Mouse (Mus musculus) stomach, embryonic 15.5 days (tissue): ENCODE data around the gene Fam180a. TPM values are rescaled to one million over a fixed set of nuclear protein-coding genes. Genes with fewer than 3 reads are reported as not detected.
"Not testable (repeated sequence)": the region's sequence is repeated elsewhere in the genome, so short reads cannot be mapped to it uniquely, and the experiment has no call there.

Experiments
- ATAC-seq: fragments of 200-750 bp; cut with Nextera tagmentation; 2 replicates; pipeline ENCODE4 v1.8.0; 2017; ENCODE audit warnings: low read depth, moderate number of reproducible peaks, moderate TSS enrichment; ENCODE audit not compliant: insufficient read depth, low FRiP score
- H3K27ac ChIP-seq: fragments of 300-500 bp; sonication (generic); 2 replicates; pipeline ENCODE4 v1.5.1; 2015; ENCODE audit warnings: mild to moderate bottlenecking, inconsistent platforms
- H3K27me3 ChIP-seq: fragments of 300-500 bp; sonication (generic); replicated peaks from 2 replicates; pipeline ENCODE4 v1.6.1; 2015; ENCODE audit warnings: inconsistent platforms
- H3K36me3 ChIP-seq: fragments of 300-500 bp; sonication (generic); 2 replicates; pipeline ENCODE4 v1.6.1; 2015; ENCODE audit warnings: inconsistent platforms
- H3K4me1 ChIP-seq: fragments of 300-500 bp; sonication (generic); 2 replicates; pipeline ENCODE4 v1.6.1; 2015; ENCODE audit warnings: inconsistent platforms
- H3K4me2 ChIP-seq: fragments of 300-500 bp; sonication (generic); 2 replicates; pipeline ENCODE4 v1.6.1; 2015; ENCODE audit warnings: mild to moderate bottlenecking, inconsistent platforms
- H3K4me3 ChIP-seq: fragments of 300-500 bp; sonication (generic); replicated peaks from 2 replicates; pipeline ENCODE4 v1.5.1; 2015; ENCODE audit warnings: inconsistent platforms
- H3K9ac ChIP-seq: fragments of 300-500 bp; sonication (generic); 2 replicates; pipeline ENCODE4 v1.6.1; 2015; ENCODE audit warnings: inconsistent platforms
- H3K9me3 ChIP-seq: fragments of 300-500 bp; sonication (generic); 2 replicates; pipeline ENCODE4 v1.6.1; 2016; ENCODE audit warnings: inconsistent platforms
- WGBS: fragments of 180-500 bp; shearing (Covaris S2); methylation state at CpG from one replicate; pipeline ENCODE4 v1.1.7; 2015; 5-methylcytosine and 5-hydroxymethylcytosine counted together
- polyA plus RNA-seq: library from polyadenylated mRNA; unstranded; fragments of >200 nt; fragmentation: Nextera tagmentation; extraction: Ambion mirVana; gene quantifications from 2 replicates; pipeline ENCODE4 v1.2.1, GENCODE M21; 2015

Fam180a gene
- polyA plus RNA-seq: 1.3 and 2.4 TPM in 2 replicates

GRCm38 (mm10) chr6:35326111-35326515 lies at the start of gene Fam180a:
Fam180a (minus strand) TSS chr6:35326141.
- H3K9me3 ChIP-seq: no peaks in the 10 kb centered on the region
- ATAC-seq: peak; percentile 50; the same call in 1 of the 2 replicates
- H3K36me3 ChIP-seq: no peaks in the 10 kb centered on the region
- 47% methylated on average over 9 of the region's 9 CpGs for WGBS
- H3K4me2 ChIP-seq: no peak within 1 kb of the TSS
- H3K9ac ChIP-seq: no peak within 1 kb of the TSS
- no peaks in the 10 kb centered on the region for H3K27me3 ChIP-seq
- H3K27ac ChIP-seq: 0 out of 2 replicates have a peak within 1 kb of the TSS, but pooled peaks have one; percentile 17
- no peak within 1 kb of the TSS for H3K4me3 ChIP-seq
- no peaks in the 10 kb centered on the region for H3K4me1 ChIP-seq

- Histone ChIP-seq H3K4me1 (no peaks in the 10 kb centered on the region), H3K9ac (no peak overlapping the region), H3K4me3 (no peak overlapping the region), H3K4me2 (no peak overlapping the region), H3K27me3 (no peaks in the 10 kb centered on the region), H3K27ac (no peak overlapping the region), H3K36me3 (no peaks in the 10 kb centered on the region), H3K9me3 (no peaks in the 10 kb centered on the region)
- WGBS: 81% methylated on average over 10 of the region's 10 CpGs
- no peak for ATAC-seq
Observed at GRCm38 (mm10) chr6:35374052-35374451, 48.1 kb upstream of the Fam180a start.

- H3K9me3 ChIP-seq: no peaks in the 10 kb centered on the region
- ATAC-seq: no peak
- H3K27ac ChIP-seq: no peak overlapping the region
- WGBS: 93% methylated on average over 7 of the region's 7 CpGs
- H3K9ac ChIP-seq: no peak overlapping the region
- no peak overlapping the region for H3K4me3 ChIP-seq
- H3K27me3 ChIP-seq: no peaks in the 10 kb centered on the region
- H3K4me2 ChIP-seq: no peak overlapping the region
- H3K4me1 ChIP-seq: no peaks in the 10 kb centered on the region
- no peaks in the 10 kb centered on the region for H3K36me3 ChIP-seq
Observed at GRCm38 (mm10) chr6:35370356-35370755, 44.4 kb upstream of the Fam180a start.

- H3K27me3 ChIP-seq, H3K4me2 ChIP-seq, H3K4me1 ChIP-seq, H3K9ac ChIP-seq, H3K36me3 ChIP-seq, ATAC-seq, H3K4me3 ChIP-seq, H3K9me3 ChIP-seq, H3K27ac ChIP-seq: not testable (repeated sequence)
- WGBS: 79% methylated on average over 18 of the region's 18 CpGs
Observed at GRCm38 (mm10) chr6:35369578-35370282, 43.8 kb upstream of the Fam180a start.

- no peaks in the 10 kb centered on the region for H3K36me3 ChIP-seq
- H3K9ac ChIP-seq: no peak overlapping the region
- H3K4me3 ChIP-seq: no peak overlapping the region
- H3K4me2 ChIP-seq: no peak overlapping the region
- 55% methylated on average over 9 of the region's 9 CpGs for WGBS
- no peaks in the 10 kb centered on the region for H3K4me1 ChIP-seq
- H3K27ac ChIP-seq: no peak overlapping the region
- H3K27me3 ChIP-seq: no peaks in the 10 kb centered on the region
- H3K9me3 ChIP-seq: no peaks in the 10 kb centered on the region
- no peak for ATAC-seq
Observed at GRCm38 (mm10) chr6:35362596-35362995, 36.7 kb upstream of the Fam180a start.

GRCm38 (mm10) chr6:35355320-35355719 lies 29.4 kb upstream of the Fam180a start:
- Histone ChIP-seq H3K9ac (no peak overlapping the region), H3K36me3 (no peaks in the 10 kb centered on the region), H3K4me1 (peaks cover 9% of the 10 kb centered on the region; the same call in 1 of the 2 replicates), H3K9me3 (no peaks in the 10 kb centered on the region), H3K4me3 (no peak overlapping the region), H3K4me2 (no peak overlapping the region), H3K27ac (no peak overlapping the region), H3K27me3 (no peaks in the 10 kb centered on the region)
- WGBS: 88% methylated on average over 3 of the region's 3 CpGs
- ATAC-seq: no peak

- peaks cover 9% of the 10 kb centered on the region; the same call in 1 of the 2 replicates for H3K4me1 ChIP-seq
- no peak overlapping the region for H3K9ac ChIP-seq
- H3K4me2 ChIP-seq: no peak overlapping the region
- no peaks in the 10 kb centered on the region for H3K36me3 ChIP-seq
- no peaks in the 10 kb centered on the region for H3K9me3 ChIP-seq
- ATAC-seq: no peak
- H3K27me3 ChIP-seq: no peaks in the 10 kb centered on the region
- WGBS: 26% methylated on average over 6 of the region's 6 CpGs
- H3K27ac ChIP-seq: no peak overlapping the region
- H3K4me3 ChIP-seq: no peak overlapping the region
Observed at GRCm38 (mm10) chr6:35354622-35354998, 28.7 kb upstream of the Fam180a start.

GRCm38 (mm10) chr6:35353846-35354621 lies 28.1 kb upstream of the Fam180a start:
- H3K27ac ChIP-seq: no peak overlapping the region
- WGBS: 26% methylated on average over 15 of the region's 18 CpGs
- ATAC-seq: no peak

GRCm38 (mm10) chr6:35353416-35353815 lies 27.5 kb upstream of the Fam180a start:
- ATAC-seq: no peak
- no peak overlapping the region for H3K4me2 ChIP-seq
- no peak overlapping the region for H3K4me3 ChIP-seq
- H3K36me3 ChIP-seq: no peaks in the 10 kb centered on the region
- WGBS: 75% methylated on average over 5 of the region's 5 CpGs
- peaks cover 9% of the 10 kb centered on the region; the same call in 1 of the 2 replicates for H3K4me1 ChIP-seq
- H3K9ac ChIP-seq: no peak overlapping the region
- H3K9me3 ChIP-seq: no peaks in the 10 kb centered on the region
- H3K27ac ChIP-seq: no peak overlapping the region
- no peaks in the 10 kb centered on the region for H3K27me3 ChIP-seq

More at GRCm38 (mm10) chr6:35353846-35354621, 28.1 kb upstream of the Fam180a start:
- H3K4me3 ChIP-seq: no peak overlapping the region
- H3K4me1 ChIP-seq: peaks cover 9% of the 10 kb centered on the region; the same call in 1 of the 2 replicates
- H3K4me2 ChIP-seq: 0 out of 2 replicates have a peak overlapping the region, but pooled peaks have one; percentile 0
- H3K36me3 ChIP-seq: no peaks in the 10 kb centered on the region
- no peaks in the 10 kb centered on the region for H3K27me3 ChIP-seq
- no peaks in the 10 kb centered on the region for H3K9me3 ChIP-seq
- no peak overlapping the region for H3K9ac ChIP-seq

- no peak overlapping the region for H3K27ac ChIP-seq
- H3K36me3 ChIP-seq: no peaks in the 10 kb centered on the region
- H3K27me3 ChIP-seq: no peaks in the 10 kb centered on the region
- H3K4me1 ChIP-seq: peaks cover 9% of the 10 kb centered on the region; the same call in 1 of the 2 replicates
- no peak for ATAC-seq
- WGBS: 66% methylated on average over 8 of the region's 8 CpGs
- no peak overlapping the region for H3K4me2 ChIP-seq
- H3K9ac ChIP-seq: no peak overlapping the region
- H3K9me3 ChIP-seq: no peaks in the 10 kb centered on the region
- H3K4me3 ChIP-seq: no peak overlapping the region
Observed at GRCm38 (mm10) chr6:35352867-35353266, 26.9 kb upstream of the Fam180a start.

GRCm38 (mm10) chr6:35351826-35352225 lies 25.9 kb upstream of the Fam180a start:
- no peak for ATAC-seq
- Histone ChIP-seq H3K9me3 (no peaks in the 10 kb centered on the region), H3K4me3 (no peak overlapping the region), H3K27ac (no peak overlapping the region), H3K9ac (no peak overlapping the region), H3K4me2 (no peak overlapping the region), H3K4me1 (peaks cover 9% of the 10 kb centered on the region; the same call in 1 of the 2 replicates), H3K36me3 (no peaks in the 10 kb centered on the region), H3K27me3 (no peaks in the 10 kb centered on the region)
- 87% methylated on average over 3 of the region's 3 CpGs for WGBS

GRCm38 (mm10) chr6:35349784-35350183 lies 23.8 kb upstream of the Fam180a start:
- H3K27me3 ChIP-seq: no peaks in the 10 kb centered on the region
- WGBS: 49% methylated on average over 7 of the region's 7 CpGs

More at GRCm38 (mm10) chr6:35349784-35350183, 23.8 kb upstream of the Fam180a start:
- no peak for ATAC-seq
- no peak overlapping the region for H3K27ac ChIP-seq
- H3K9me3 ChIP-seq: no peaks in the 10 kb centered on the region
- no peak overlapping the region for H3K4me3 ChIP-seq
- no peaks in the 10 kb centered on the region for H3K36me3 ChIP-seq
- H3K9ac ChIP-seq: no peak overlapping the region
- peaks cover 9% of the 10 kb centered on the region; the same call in 1 of the 2 replicates for H3K4me1 ChIP-seq
- H3K4me2 ChIP-seq: no peak overlapping the region
